Mouse (Mus musculus) heart, embryonic 13.5 days (tissue): ENCODE measurements at regions not wholly inside any gene's neighbourhood (a gene's known extent, or its start where the extent isn't known, plus 50 kb on each side); places are given as distances from the start of the nearest gene placed in this dataset.

ENCODE experiments used
- ATAC-seq: fragments of 200-750 bp; cut with Nextera tagmentation; 2 replicates; pipeline ENCODE4 v1.8.0; 2017; ENCODE audit warnings: moderate TSS enrichment; ENCODE audit not compliant: insufficient number of reproducible peaks, low FRiP score, low TSS enrichment; ENCODE audit errors: extremely low read depth
- H3K27ac ChIP-seq: fragments of 300-500 bp; sonication (generic); replicated peaks from 2 replicates; pipeline ENCODE4 v1.5.1; 2015; ENCODE audit warnings: moderate library complexity, mild to moderate bottlenecking, inconsistent platforms
- H3K27me3 ChIP-seq: fragments of 300-500 bp; sonication (generic); replicated peaks from 2 replicates; pipeline ENCODE4 v1.6.1; 2015; ENCODE audit warnings: mild to moderate bottlenecking, inconsistent platforms
- H3K36me3 ChIP-seq: fragments of 300-500 bp; sonication (generic); 2 replicates; pipeline ENCODE4 v1.6.1; 2015; ENCODE audit warnings: mild to moderate bottlenecking, inconsistent platforms
- H3K4me1 ChIP-seq: fragments of 300-500 bp; sonication (generic); 2 replicates; pipeline ENCODE4 v1.6.1; 2015; ENCODE audit warnings: inconsistent platforms
- H3K4me2 ChIP-seq: fragments of 300-500 bp; sonication (generic); 2 replicates; pipeline ENCODE4 v1.6.1; 2015; ENCODE audit warnings: inconsistent platforms, mild to moderate bottlenecking, moderate library complexity
- H3K4me3 ChIP-seq: fragments of 300-500 bp; sonication (generic); 2 replicates; pipeline ENCODE4 v1.5.1; 2015; ENCODE audit warnings: moderate library complexity, mild to moderate bottlenecking, inconsistent platforms
- H3K9ac ChIP-seq: fragments of 300-500 bp; sonication (generic); 2 replicates; pipeline ENCODE4 v1.6.1; 2015; ENCODE audit warnings: inconsistent platforms, mild to moderate bottlenecking, moderate library complexity
- H3K9me3 ChIP-seq: fragments of 300-500 bp; sonication (generic); 2 replicates; pipeline ENCODE4 v1.6.1; 2016; ENCODE audit warnings: inconsistent platforms
- WGBS: fragments of 180-500 bp; shearing (Covaris S2); methylation state at CpG from one replicate; pipeline ENCODE4 v1.1.7; 2015; ENCODE audit warnings: mixed read lengths; 5-methylcytosine and 5-hydroxymethylcytosine counted together

GRCm38 (mm10) chr2:138708763-138709162 lies 452.4 kb downstream of the Btbd3 start:
- no peak overlapping the region for H3K4me2 ChIP-seq
- 55% methylated on average over 2 of the region's 2 CpGs for WGBS
- H3K4me1 ChIP-seq: no peaks in the 10 kb centered on the region
- no peak overlapping the region for H3K4me3 ChIP-seq
- H3K27ac ChIP-seq: no peak overlapping the region
- ATAC-seq: no peak
- H3K36me3 ChIP-seq: no peaks in the 10 kb centered on the region
- H3K9ac ChIP-seq: no peak overlapping the region
- H3K9me3 ChIP-seq: no peaks in the 10 kb centered on the region
- H3K27me3 ChIP-seq: no peaks in the 10 kb centered on the region

- Histone ChIP-seq H3K9me3 (no peaks in the 10 kb centered on the region), H3K9ac (no peak overlapping the region), H3K4me3 (no peak overlapping the region), H3K4me2 (no peak overlapping the region), H3K27me3 (no peaks in the 10 kb centered on the region), H3K27ac (no peak overlapping the region), H3K4me1 (no peaks in the 10 kb centered on the region), H3K36me3 (no peaks in the 10 kb centered on the region)
- WGBS: 50% methylated on average over 2 of the region's 2 CpGs
- ATAC-seq: no peak
Observed at GRCm38 (mm10) chr2:138733846-138734245, 477.5 kb downstream of the Btbd3 start.

GRCm38 (mm10) chr2:138744806-138745205 lies 488.4 kb downstream of the Btbd3 start:
- Histone ChIP-seq H3K4me3 (no peak overlapping the region), H3K9ac (no peak overlapping the region), H3K36me3 (no peaks in the 10 kb centered on the region), H3K27ac (no peak overlapping the region), H3K4me1 (no peaks in the 10 kb centered on the region), H3K9me3 (no peaks in the 10 kb centered on the region), H3K4me2 (no peak overlapping the region), H3K27me3 (no peaks in the 10 kb centered on the region)
- WGBS: 70% methylated on average over 4 of the region's 4 CpGs
- no peak for ATAC-seq

GRCm38 (mm10) chr2:138760439-138760963 lies 504.1 kb downstream of the Btbd3 start:
- H3K4me2 ChIP-seq: no peak overlapping the region
- H3K27me3 ChIP-seq: no peaks in the 10 kb centered on the region
- WGBS: 72% methylated on average over 3 of the region's 3 CpGs
- H3K4me1 ChIP-seq: no peaks in the 10 kb centered on the region
- H3K9ac ChIP-seq: no peak overlapping the region
- no peaks in the 10 kb centered on the region for H3K36me3 ChIP-seq
- H3K27ac ChIP-seq: no peak overlapping the region
- H3K9me3 ChIP-seq: no peaks in the 10 kb centered on the region
- no peak for ATAC-seq
- H3K4me3 ChIP-seq: no peak overlapping the region

GRCm38 (mm10) chr2:138761400-138761799 lies 505.0 kb downstream of the Btbd3 start:
- 79% methylated on average over 1 of the region's 1 CpGs for WGBS

GRCm38 (mm10) chr2:138766275-138766842 lies 510.0 kb downstream of the Btbd3 start:
- Histone ChIP-seq H3K9me3 (no peaks in the 10 kb centered on the region), H3K9ac (no peak overlapping the region), H3K27me3 (no peaks in the 10 kb centered on the region), H3K4me1 (no peaks in the 10 kb centered on the region), H3K4me3 (no peak overlapping the region), H3K27ac (no peak overlapping the region), H3K4me2 (no peak overlapping the region), H3K36me3 (no peaks in the 10 kb centered on the region)
- 69% methylated on average over 9 of the region's 9 CpGs for WGBS
- no peak for ATAC-seq

More at GRCm38 (mm10) chr2:138761400-138761799, 505.0 kb downstream of the Btbd3 start:
- no peak for ATAC-seq
- H3K36me3 ChIP-seq: no peaks in the 10 kb centered on the region
- no peak overlapping the region for H3K27ac ChIP-seq
- H3K9me3 ChIP-seq: no peaks in the 10 kb centered on the region
- H3K4me3 ChIP-seq: no peak overlapping the region
- H3K4me2 ChIP-seq: no peak overlapping the region
- no peak overlapping the region for H3K9ac ChIP-seq
- no peaks in the 10 kb centered on the region for H3K27me3 ChIP-seq
- no peaks in the 10 kb centered on the region for H3K4me1 ChIP-seq

GRCm38 (mm10) chr2:138783781-138784180 lies 527.4 kb downstream of the Btbd3 start:
- no peaks in the 10 kb centered on the region for H3K4me1 ChIP-seq
- H3K9ac ChIP-seq: no peak overlapping the region
- H3K27ac ChIP-seq: no peak overlapping the region
- H3K36me3 ChIP-seq: no peaks in the 10 kb centered on the region
- H3K27me3 ChIP-seq: no peaks in the 10 kb centered on the region
- WGBS: 75% methylated on average over 3 of the region's 3 CpGs
- no peak for ATAC-seq
- H3K4me2 ChIP-seq: no peak overlapping the region
- H3K9me3 ChIP-seq: no peaks in the 10 kb centered on the region
- no peak overlapping the region for H3K4me3 ChIP-seq

- Histone ChIP-seq H3K36me3 (no peaks in the 10 kb centered on the region), H3K9me3 (no peaks in the 10 kb centered on the region), H3K27me3 (no peaks in the 10 kb centered on the region), H3K9ac (no peak overlapping the region), H3K4me3 (no peak overlapping the region), H3K4me1 (no peaks in the 10 kb centered on the region), H3K4me2 (no peak overlapping the region), H3K27ac (no peak overlapping the region)
- WGBS: 72% methylated on average over 6 of the region's 6 CpGs
- ATAC-seq: no peak
Observed at GRCm38 (mm10) chr2:138792711-138793450, 536.5 kb downstream of the Btbd3 start.

- H3K4me3 ChIP-seq: no peak overlapping the region
- no peaks in the 10 kb centered on the region for H3K9me3 ChIP-seq
- H3K27ac ChIP-seq: no peak overlapping the region
- WGBS: 71% methylated on average over 3 of the region's 3 CpGs
- no peaks in the 10 kb centered on the region for H3K4me1 ChIP-seq
- H3K4me2 ChIP-seq: no peak overlapping the region
- no peak for ATAC-seq
- H3K27me3 ChIP-seq: no peaks in the 10 kb centered on the region
- H3K9ac ChIP-seq: no peak overlapping the region
- H3K36me3 ChIP-seq: no peaks in the 10 kb centered on the region
Observed at GRCm38 (mm10) chr2:138806196-138806595, 549.8 kb downstream of the Btbd3 start.

GRCm38 (mm10) chr2:138809767-138810166 lies 553.4 kb downstream of the Btbd3 start:
- Histone ChIP-seq H3K27ac (no peak overlapping the region), H3K36me3 (no peaks in the 10 kb centered on the region), H3K4me2 (no peak overlapping the region), H3K4me3 (no peak overlapping the region), H3K9me3 (no peaks in the 10 kb centered on the region), H3K4me1 (no peaks in the 10 kb centered on the region), H3K9ac (no peak overlapping the region), H3K27me3 (no peaks in the 10 kb centered on the region)
- ATAC-seq: no peak
- WGBS: 70% methylated on average over 2 of the region's 2 CpGs

GRCm38 (mm10) chr2:138820489-138820888 lies 564.1 kb downstream of the Btbd3 start:
- Histone ChIP-seq H3K4me2 (no peak overlapping the region), H3K4me3 (no peak overlapping the region), H3K27me3 (no peaks in the 10 kb centered on the region), H3K9ac (no peak overlapping the region), H3K9me3 (no peaks in the 10 kb centered on the region), H3K27ac (no peak overlapping the region), H3K36me3 (no peaks in the 10 kb centered on the region), H3K4me1 (no peaks in the 10 kb centered on the region)
- 68% methylated on average over 4 of the region's 4 CpGs for WGBS
- ATAC-seq: no peak

- Histone ChIP-seq H3K4me1 (no peaks in the 10 kb centered on the region), H3K9ac (no peak overlapping the region), H3K9me3 (no peaks in the 10 kb centered on the region), H3K27me3 (no peaks in the 10 kb centered on the region), H3K4me3 (no peak overlapping the region), H3K36me3 (no peaks in the 10 kb centered on the region), H3K27ac (no peak overlapping the region), H3K4me2 (no peak overlapping the region)
- no peak for ATAC-seq
- 76% methylated on average over 4 of the region's 4 CpGs for WGBS
Observed at GRCm38 (mm10) chr2:138824873-138825272, 568.5 kb downstream of the Btbd3 start.
